Mouse (Mus musculus): ENCODE data around the gene Zfp169. TPM values are rescaled to one million over a fixed set of nuclear protein-coding genes. Genes with fewer than 3 reads are reported as not detected.

The Zfp169 gene
- polyA plus RNA-seq (2016; fragmentation: Nextera tagmentation; extraction: Ambion mirVana): 4.4 and 5.3 TPM in 2 replicates

GRCm38 (mm10) chr13:48513003-48513929 lies at the start of gene Zfp169, which contains the start of gene A830005F24Rik:
TSS of gene Zfp169 (minus strand) at chr13:48513451.
TSS of gene A830005F24Rik (plus strand) at chr13:48513570.
- peak within 1 kb of the TSS; percentile 75 for H3K9ac ChIP-seq
- WGBS: 3% methylated on average over 34 of the region's 34 CpGs
- no peaks in the 10 kb centered on the region for H3K36me3 ChIP-seq
- 0 out of 2 replicates have a peak within 1 kb of the TSS, but pooled peaks have one; percentile 3 for H3K27ac ChIP-seq
- peak within 1 kb of the TSS; percentile 88 for H3K4me2 ChIP-seq (replicated peaks)
- peak within 1 kb of the TSS; percentile 67 for H3K4me3 ChIP-seq
- peak; percentile 99 for ATAC-seq (ENCODE audit: insufficient number of reproducible peaks, insufficient read depth, low FRiP score, low TSS enrichment)
- H3K9me3 ChIP-seq: no peaks in the 10 kb centered on the region
- H3K4me1 ChIP-seq: peaks cover 6% of the 10 kb centered on the region
- H3K27me3 ChIP-seq: no peaks in the 10 kb centered on the region

- H3K27ac ChIP-seq: no peak overlapping the region
- H3K4me2 ChIP-seq (replicated peaks): no peak overlapping the region
- H3K9me3 ChIP-seq: no peaks in the 10 kb centered on the region
- H3K36me3 ChIP-seq: no peaks in the 10 kb centered on the region
- WGBS: 86% methylated on average over 5 of the region's 5 CpGs
- no peak overlapping the region for H3K9ac ChIP-seq
- no peaks in the 10 kb centered on the region for H3K27me3 ChIP-seq
- ATAC-seq (ENCODE audit: insufficient number of reproducible peaks, insufficient read depth, low FRiP score, low TSS enrichment): no peak
- H3K4me1 ChIP-seq: peaks cover 7% of the 10 kb centered on the region; the same call in 1 of the 2 replicates
- no peak overlapping the region for H3K4me3 ChIP-seq
Observed at GRCm38 (mm10) chr13:48562336-48562735, 49.1 kb upstream of the Zfp169 start.

- Histone ChIP-seq H3K36me3 (no peaks in the 10 kb centered on the region), H3K9ac (no peak overlapping the region), H3K27ac (no peak overlapping the region), H3K4me2 (replicated peaks) (no peak overlapping the region), H3K4me1 (peaks cover 7% of the 10 kb centered on the region; the same call in 1 of the 2 replicates), H3K4me3 (no peak overlapping the region), H3K27me3 (no peaks in the 10 kb centered on the region), H3K9me3 (no peaks in the 10 kb centered on the region)
- WGBS: 83% methylated on average over 2 of the region's 2 CpGs
- no peak for ATAC-seq (ENCODE audit: insufficient number of reproducible peaks, insufficient read depth, low FRiP score, low TSS enrichment)
Observed at GRCm38 (mm10) chr13:48561481-48561880, 48.2 kb upstream of the Zfp169 start.

- ATAC-seq (ENCODE audit: insufficient number of reproducible peaks, insufficient read depth, low FRiP score, low TSS enrichment): no peak
- Histone ChIP-seq H3K9me3 (no peaks in the 10 kb centered on the region), H3K36me3 (no peaks in the 10 kb centered on the region), H3K27me3 (no peaks in the 10 kb centered on the region), H3K4me1 (peaks cover 14% of the 10 kb centered on the region), H3K27ac (no peak overlapping the region), H3K4me3 (no peak overlapping the region), H3K9ac (no peak overlapping the region), H3K4me2 (replicated peaks) (no peak overlapping the region)
- WGBS: 77% methylated on average over 1 of the region's 1 CpGs
Observed at GRCm38 (mm10) chr13:48555976-48556375, 42.7 kb upstream of the Zfp169 start.

- H3K27ac ChIP-seq: no peak overlapping the region
- H3K9me3 ChIP-seq: no peaks in the 10 kb centered on the region
- no peaks in the 10 kb centered on the region for H3K27me3 ChIP-seq
- no peak overlapping the region for H3K4me2 ChIP-seq (replicated peaks)
- no peak overlapping the region for H3K9ac ChIP-seq
- 88% methylated on average over 1 of the region's 1 CpGs for WGBS
- no peak overlapping the region for H3K4me3 ChIP-seq
- peaks cover 14% of the 10 kb centered on the region for H3K4me1 ChIP-seq
- no peaks in the 10 kb centered on the region for H3K36me3 ChIP-seq
- ATAC-seq (ENCODE audit: insufficient number of reproducible peaks, insufficient read depth, low FRiP score, low TSS enrichment): no peak
Observed at GRCm38 (mm10) chr13:48554552-48554951, 41.3 kb upstream of the Zfp169 start.

GRCm38 (mm10) chr13:48553511-48553910 lies 40.3 kb upstream of the Zfp169 start:
- 78% methylated on average over 5 of the region's 5 CpGs for WGBS
- no peaks in the 10 kb centered on the region for H3K27me3 ChIP-seq
- no peak overlapping the region for H3K9ac ChIP-seq
- H3K27ac ChIP-seq: no peak overlapping the region
- ATAC-seq (ENCODE audit: insufficient number of reproducible peaks, insufficient read depth, low FRiP score, low TSS enrichment): no peak
- no peak overlapping the region for H3K4me2 ChIP-seq (replicated peaks)
- peaks cover 14% of the 10 kb centered on the region for H3K4me1 ChIP-seq
- no peak overlapping the region for H3K4me3 ChIP-seq
- H3K36me3 ChIP-seq: no peaks in the 10 kb centered on the region
- no peaks in the 10 kb centered on the region for H3K9me3 ChIP-seq

GRCm38 (mm10) chr13:48552181-48553090 lies 39.2 kb upstream of the Zfp169 start:
- peaks cover 14% of the 10 kb centered on the region for H3K4me1 ChIP-seq
- 72% methylated on average over 21 of the region's 21 CpGs for WGBS

GRCm38 (mm10) chr13:48548296-48548695 lies 35.0 kb upstream of the Zfp169 start:
- 87% methylated on average over 5 of the region's 5 CpGs for WGBS
- Histone ChIP-seq H3K4me3 (no peak overlapping the region), H3K36me3 (no peaks in the 10 kb centered on the region), H3K27ac (no peak overlapping the region), H3K27me3 (no peaks in the 10 kb centered on the region), H3K4me2 (replicated peaks) (no peak overlapping the region), H3K9me3 (no peaks in the 10 kb centered on the region), H3K4me1 (peaks cover 26% of the 10 kb centered on the region), H3K9ac (no peak overlapping the region)
- no peak for ATAC-seq (ENCODE audit: insufficient number of reproducible peaks, insufficient read depth, low FRiP score, low TSS enrichment)

More at GRCm38 (mm10) chr13:48552181-48553090, 39.2 kb upstream of the Zfp169 start:
- peak overlapping the region; percentile 48 for H3K27ac ChIP-seq
- H3K4me3 ChIP-seq: no peak overlapping the region
- no peak overlapping the region for H3K9ac ChIP-seq
- H3K4me2 ChIP-seq (replicated peaks): no peak overlapping the region
- no peaks in the 10 kb centered on the region for H3K27me3 ChIP-seq
- no peaks in the 10 kb centered on the region for H3K9me3 ChIP-seq
- H3K36me3 ChIP-seq: no peaks in the 10 kb centered on the region
- ATAC-seq (ENCODE audit: insufficient number of reproducible peaks, insufficient read depth, low FRiP score, low TSS enrichment): no peak

- H3K36me3 ChIP-seq: no peaks in the 10 kb centered on the region
- H3K4me3 ChIP-seq: no peak overlapping the region
- no peak overlapping the region for H3K9ac ChIP-seq
- no peak overlapping the region for H3K27ac ChIP-seq
- 91% methylated on average over 6 of the region's 6 CpGs for WGBS
- H3K27me3 ChIP-seq: no peaks in the 10 kb centered on the region
- no peak for ATAC-seq (ENCODE audit: insufficient number of reproducible peaks, insufficient read depth, low FRiP score, low TSS enrichment)
- H3K9me3 ChIP-seq: no peaks in the 10 kb centered on the region
- H3K4me2 ChIP-seq (replicated peaks): no peak overlapping the region
- H3K4me1 ChIP-seq: peaks cover 20% of the 10 kb centered on the region
Observed at GRCm38 (mm10) chr13:48547623-48548022, 34.4 kb upstream of the Zfp169 start.

- Histone ChIP-seq H3K27me3 (no peaks in the 10 kb centered on the region), H3K4me3 (peak overlapping the region; percentile 92), H3K4me2 (replicated peaks) (peak overlapping the region; percentile 44), H3K9ac (peak overlapping the region; percentile 93), H3K27ac (peak overlapping the region; percentile 99), H3K9me3 (no peaks in the 10 kb centered on the region), H3K36me3 (no peaks in the 10 kb centered on the region), H3K4me1 (peaks cover 18% of the 10 kb centered on the region)
- under 1% methylated on average over 72 of the region's 72 CpGs for WGBS
- peak; percentile 98 for ATAC-seq (ENCODE audit: insufficient number of reproducible peaks, insufficient read depth, low FRiP score, low TSS enrichment)
Observed at GRCm38 (mm10) chr13:48546330-48546917, 33.2 kb upstream of the Zfp169 start.

Data from embryonic facial prominence, embryonic 12.5 days (tissue).